Mouse (Mus musculus) spleen, postnatal 4 days (tissue): Measurements from ENCODE around the gene Grb2.

Experiments
- DNase-seq, 2 experiments: peaks; one replicate each; pipeline ENCODE4 v3.0.0; 2022; ENCODE audit warnings: low spot score in 2 of 2

The Grb2 gene

DNA sequence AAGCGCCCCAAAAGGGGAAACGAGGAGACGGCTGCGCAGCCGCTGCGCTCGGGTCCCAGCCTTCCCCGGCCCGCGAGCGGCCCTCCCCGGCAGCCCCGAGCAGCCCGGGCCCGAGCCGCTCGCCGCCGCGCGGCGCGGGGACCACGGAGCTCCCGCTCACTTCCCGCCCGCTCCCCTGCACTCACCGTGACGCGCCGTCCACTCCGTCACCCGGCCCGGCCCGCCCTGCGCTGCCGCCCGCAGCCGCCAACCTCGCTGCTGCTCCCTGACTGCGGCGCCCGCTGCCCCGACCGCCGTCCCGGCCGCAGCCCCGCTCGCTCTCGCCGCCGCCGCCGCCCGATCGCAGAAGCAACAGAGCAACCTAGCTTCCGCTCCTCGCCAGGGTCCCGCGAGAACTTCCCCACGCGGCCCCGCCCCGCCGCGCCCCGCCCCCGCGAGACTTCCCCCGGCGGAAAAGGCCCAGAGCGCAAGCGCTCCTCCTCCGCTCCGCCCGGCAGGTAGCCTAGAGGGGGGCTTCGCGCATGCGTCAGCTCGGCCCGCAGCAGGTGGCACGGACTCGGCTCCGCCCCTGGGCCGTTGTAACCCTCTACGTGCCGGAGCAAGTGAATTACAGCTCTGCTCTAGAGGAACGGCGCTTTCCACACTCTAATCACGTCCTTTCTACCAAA lies at the start of gene Grb2:
Grb2 (minus strand) TSS at position 389 of the 668 bp plus-strand sequence.
- peak; percentile 99 to 100 for DNase-seq

GRCm38 (mm10) chr11:115753485-115753884 lies 45.1 kb upstream of the Grb2 start:
- no peak for DNase-seq

GRCm38 (mm10) chr11:115752653-115753052 lies 44.3 kb upstream of the Grb2 start:
- DNase-seq = no peak

GRCm38 (mm10) chr11:115751725-115752124 lies 43.3 kb upstream of the Grb2 start:
- no peak for DNase-seq

DNA sequence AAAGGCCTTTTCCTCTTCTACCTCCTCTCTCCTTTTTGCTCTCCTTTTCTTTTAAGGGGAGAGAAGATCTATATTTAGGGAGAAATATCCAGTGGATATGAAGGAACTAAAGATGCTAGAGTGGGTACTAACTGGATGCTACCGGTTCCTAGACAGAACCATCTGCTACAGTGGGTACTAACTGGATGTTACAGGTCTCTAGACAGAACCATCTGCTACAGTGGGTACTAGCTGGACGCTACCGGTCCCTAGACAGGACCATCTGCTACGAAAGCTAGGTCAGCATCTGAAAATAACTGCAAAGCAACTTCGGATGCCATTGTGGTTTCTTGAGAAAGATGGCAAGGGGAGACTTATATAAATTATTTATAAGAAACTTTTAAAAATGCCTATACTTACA lies 41.4 kb upstream of the Grb2 start:
- DNase-seq = no peak

GRCm38 (mm10) chr11:115747351-115747750 lies 39.0 kb upstream of the Grb2 start:
- no peak for DNase-seq

- no peak for DNase-seq
Measured at GRCm38 (mm10) chr11:115746762-115747161, 38.4 kb upstream of the Grb2 start.

GRCm38 (mm10) chr11:115746109-115746508 lies 37.7 kb upstream of the Grb2 start:
- no peak for DNase-seq

GRCm38 (mm10) chr11:115744385-115744784 lies 36.0 kb upstream of the Grb2 start:
- DNase-seq = no peak

DNA sequence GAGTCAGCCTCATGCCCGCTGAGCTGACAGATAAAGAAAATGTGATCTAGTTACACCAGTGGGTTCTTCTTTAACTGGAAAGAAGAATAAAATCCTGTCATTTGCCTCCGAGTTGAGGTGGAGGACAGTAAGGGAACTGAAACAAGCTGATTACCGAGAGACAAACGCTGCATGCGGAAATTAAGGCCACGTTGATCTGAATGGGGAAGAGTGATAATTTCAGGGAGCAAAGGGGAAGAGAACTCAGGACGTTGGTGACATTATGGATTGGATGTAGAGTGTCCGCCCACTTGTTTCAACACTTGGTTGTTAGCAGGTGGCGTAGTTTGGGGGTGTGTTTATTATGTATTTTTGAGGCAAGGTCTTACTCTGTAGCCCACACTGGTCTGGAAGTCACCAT lies 34.5 kb upstream of the Grb2 start:
- DNase-seq = peak in 1 of 2 experiments; percentile 36

- peak in 1 of 2 experiments; percentile 33 for DNase-seq
Measured at GRCm38 (mm10) chr11:115741070-115741469, 32.7 kb upstream of the Grb2 start.

GRCm38 (mm10) chr11:115738275-115738885 lies 30.0 kb upstream of the Grb2 start:
- DNase-seq = peak in 1 of 2 experiments; percentile 44

DNA sequence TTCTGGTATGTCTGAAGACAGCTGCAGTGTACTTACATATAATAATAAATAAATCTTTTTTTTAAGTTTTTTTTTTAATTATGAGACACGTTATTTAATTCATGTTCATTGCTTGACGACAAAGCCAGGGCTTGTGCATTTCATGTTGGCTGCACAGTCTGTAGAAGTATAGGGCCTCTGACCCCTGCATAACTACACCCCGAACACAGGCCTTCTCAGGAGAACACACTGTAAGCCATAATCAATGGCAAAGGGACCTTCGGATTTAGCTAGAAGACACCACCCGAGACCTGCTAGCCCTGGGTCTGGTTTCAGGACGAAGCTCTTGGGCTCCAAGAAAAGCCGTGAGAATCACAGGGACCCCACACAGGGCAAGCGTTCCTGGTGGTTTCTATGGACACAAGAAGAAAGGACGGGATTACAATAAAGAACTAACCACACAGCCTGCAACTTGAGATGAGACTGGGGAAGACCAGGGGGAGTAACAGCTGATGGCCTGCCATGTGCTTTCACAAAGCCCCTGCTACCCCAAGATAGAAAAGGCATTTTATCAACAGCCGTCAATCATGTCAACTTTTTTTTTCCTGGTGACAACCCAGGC lies 29.3 kb upstream of the Grb2 start:
- DNase-seq = no peak

DNA sequence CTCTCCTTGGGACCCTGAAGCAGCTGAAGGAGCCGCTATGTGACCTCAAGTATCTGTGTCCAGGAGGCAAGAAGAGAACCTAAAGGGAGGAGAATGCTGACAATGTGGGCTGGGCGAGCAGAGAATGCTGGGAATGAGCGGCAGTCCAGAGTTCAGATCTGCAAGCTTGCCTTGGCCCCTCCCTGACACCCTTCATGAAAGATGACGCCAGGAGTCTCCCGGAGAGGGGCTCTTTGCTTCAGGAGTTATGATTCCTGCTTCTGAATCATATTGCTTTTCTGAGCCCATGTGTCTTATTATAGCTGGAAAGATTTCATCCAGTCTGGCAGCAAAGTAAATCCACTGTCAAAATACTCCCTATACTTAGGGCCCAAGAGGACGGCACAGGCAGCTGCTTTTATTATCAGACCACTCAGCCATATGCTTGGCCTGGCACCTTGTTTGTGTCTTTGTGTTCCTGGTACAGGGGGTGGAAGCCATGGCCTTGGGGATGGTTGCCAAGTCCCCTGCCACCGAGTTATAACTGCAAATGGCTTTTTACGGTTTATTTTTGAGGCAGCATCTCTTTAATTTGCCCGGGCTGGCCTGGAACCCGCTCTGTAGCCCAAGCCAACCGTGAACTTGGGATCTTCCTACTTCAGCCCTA lies 25.8 kb upstream of the Grb2 start:
- no peak for DNase-seq

GRCm38 (mm10) chr11:115723231-115723630 lies 14.8 kb upstream of the Grb2 start:
- no peak for DNase-seq

DNA sequence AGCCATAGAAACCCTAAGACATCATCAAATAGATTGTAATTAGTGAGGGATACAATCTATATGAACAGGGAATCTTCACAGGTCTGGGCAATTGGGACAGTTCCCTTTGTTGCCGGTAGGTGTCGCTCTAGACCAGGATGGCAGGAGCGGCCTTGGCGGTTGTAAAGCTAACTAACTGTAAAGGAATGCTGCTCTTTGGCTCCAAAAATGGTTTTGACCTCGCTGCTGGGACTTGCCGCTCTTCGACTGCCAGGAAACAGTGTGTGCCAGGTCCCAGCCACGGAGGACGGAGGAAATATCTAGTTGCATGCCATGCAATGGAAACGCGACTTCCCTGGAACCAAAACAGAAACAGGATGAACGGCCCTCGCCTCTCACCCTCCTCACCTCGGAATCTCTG lies 14.2 kb upstream of the Grb2 start:
- peak; percentile 77 to 92 for DNase-seq

DNA sequence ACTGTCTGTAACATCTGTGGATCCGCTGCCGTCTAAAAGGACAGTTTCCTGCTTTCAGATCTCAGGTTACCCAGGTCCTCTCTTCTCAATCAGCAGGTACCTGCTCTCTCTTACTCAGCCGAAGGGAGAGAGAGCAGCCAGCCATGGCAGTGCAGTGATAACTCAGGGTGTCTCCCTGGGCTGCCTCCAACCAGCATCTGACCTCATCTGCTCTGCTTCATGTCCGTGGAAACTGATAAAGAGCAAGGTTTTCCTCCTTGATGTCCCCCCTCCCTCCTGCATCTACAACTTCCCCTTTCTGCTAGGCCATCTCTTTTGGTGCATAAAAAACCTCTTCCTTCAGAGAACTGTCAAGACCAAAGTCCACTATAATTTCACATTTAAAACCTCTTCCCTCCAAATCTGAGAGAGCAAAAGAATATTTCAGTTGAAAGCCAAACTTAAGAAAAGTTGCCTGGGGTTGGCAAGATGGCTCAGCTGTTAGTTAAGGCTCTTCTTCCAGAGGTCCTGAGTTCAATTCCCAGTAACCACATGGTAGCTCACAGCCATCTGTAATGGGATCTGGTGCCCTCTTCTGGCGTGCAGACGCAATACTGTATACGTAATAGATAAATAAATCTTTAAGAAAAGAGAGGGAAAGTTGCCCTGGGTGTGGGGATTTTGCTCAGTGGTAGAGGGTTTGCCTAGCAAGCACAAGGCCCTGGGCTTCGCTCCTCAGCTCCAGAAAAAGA lies 9.4 kb upstream of the Grb2 start:
- peak; percentile 59 to 79 for DNase-seq

- DNase-seq = peak; percentile 62 to 73
Measured at GRCm38 (mm10) chr11:115716410-115717338, 8.3 kb upstream of the Grb2 start.

DNA sequence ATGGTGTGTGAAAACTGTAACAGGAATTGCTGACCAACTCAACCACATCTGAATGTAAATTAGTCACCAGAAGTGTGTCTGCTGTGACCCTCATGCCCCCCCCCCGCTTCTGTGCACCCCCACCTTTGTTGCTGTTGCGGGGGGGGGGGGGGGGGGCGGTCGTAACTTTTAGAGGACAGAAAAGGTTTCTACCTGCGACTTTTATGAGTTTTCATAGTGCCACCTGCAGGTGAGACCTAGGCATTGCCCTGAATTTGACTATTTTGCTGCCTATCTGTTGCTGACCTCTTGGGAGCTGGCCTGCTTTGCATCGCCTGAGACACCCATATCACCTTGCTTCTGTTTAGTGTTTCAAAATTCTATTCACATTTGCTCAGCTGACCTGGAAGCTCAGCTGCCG lies 6.1 kb upstream of the Grb2 start:
- DNase-seq = peak; percentile 71 to 81

GRCm38 (mm10) chr11:115713447-115713846 lies 5.0 kb upstream of the Grb2 start:
- no peak for DNase-seq
